Mouse (Mus musculus) megakaryocyte, embryonic 14.5 days (primary cell): Measurements from ENCODE around the gene Gm42421. TPM values are rescaled to one million over a fixed set of nuclear protein-coding genes. Genes with fewer than 3 reads are reported as not detected.

ENCODE experiments used
- H3K27me3 ChIP-seq: replicated peaks from 2 replicates; pipeline ENCODE3; 2012; ENCODE audit warnings: inconsistent platforms
- H3K36me3 ChIP-seq: replicated peaks from 2 replicates; pipeline ENCODE3; 2012; ENCODE audit warnings: low read length, inconsistent platforms, mixed read lengths
- H3K4me1 ChIP-seq: 2 replicates; pipeline ENCODE4 v1.6.1; 2012; ENCODE audit warnings: inconsistent platforms
- H3K4me3 ChIP-seq: replicated peaks from 2 replicates; pipeline ENCODE3; 2012; ENCODE audit warnings: moderate library complexity, mild to moderate bottlenecking, inconsistent platforms
- H3K9me3 ChIP-seq: 2 replicates; pipeline ENCODE4 v1.6.1; 2012; ENCODE audit warnings: inconsistent platforms
- FLI1 ChIP-seq: IDR thresholded peaks from 2 replicates; pipeline ENCODE4 v1.6.1; 2012; ENCODE audit warnings: low read length, inconsistent platforms, mixed read lengths
- GATA1 ChIP-seq: IDR thresholded peaks from 3 replicates; pipeline ENCODE4 v1.6.1; 2012; ENCODE audit warnings: mixed read lengths, low read length, inconsistent platforms, borderline replicate concordance
- polyA plus RNA-seq: library from polyadenylated mRNA; stranded (reverse); fragments of >175 nt; gene quantifications from 2 replicates; pipeline ENCODE4 v1.2.3, GENCODE M21; 2012; ENCODE audit warnings: low replicate concordance; ENCODE audit not compliant: insufficient read depth

Gm42421 gene
- polyA plus RNA-seq, 1 experiment, result not detected

DNA sequence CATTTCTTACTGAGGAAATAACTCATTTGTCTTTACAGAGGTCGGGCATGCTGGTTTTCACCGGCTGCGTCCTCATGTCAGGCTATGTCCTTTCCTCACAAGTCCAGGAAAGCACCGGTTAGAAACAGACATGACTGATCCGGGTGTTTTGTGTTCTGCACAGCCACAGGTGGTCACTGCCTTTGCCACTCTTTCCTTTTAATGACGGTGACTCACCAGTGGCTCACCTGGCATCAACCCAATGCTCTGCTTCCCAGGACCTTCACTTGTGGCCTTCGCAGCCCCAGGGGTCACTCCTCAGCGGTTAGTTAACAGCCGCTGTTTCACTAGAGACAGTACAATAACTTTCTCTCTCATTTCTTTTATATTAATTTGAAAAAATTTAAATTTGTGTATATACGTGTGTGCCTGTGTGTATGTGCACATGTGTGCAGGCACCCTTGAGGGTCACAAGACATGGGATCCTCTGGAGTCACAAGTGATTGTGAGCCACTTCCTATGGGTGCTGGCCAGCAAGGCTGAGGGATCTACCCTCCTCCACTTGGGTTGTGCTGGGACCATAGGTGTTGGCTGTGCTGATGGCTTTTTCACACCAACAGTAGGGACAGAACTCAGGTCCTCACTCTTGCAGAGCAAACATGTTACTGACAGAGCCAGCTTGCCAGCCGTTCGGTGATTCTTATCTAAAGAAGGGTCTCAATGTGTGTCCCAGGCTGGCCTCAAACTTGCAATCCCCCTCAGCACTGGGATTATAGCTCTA lies 37.8 kb downstream of the Gm42421 start:
- TF ChIP-seq GATA1, result no peak
- no peak for TF ChIP-seq FLI1
- Histone ChIP-seq H3K27me3 (peaks cover 11% of the 10 kb centered on the region), H3K36me3 (no peaks in the 10 kb centered on the region), H3K4me1 (no peaks in the 10 kb centered on the region), H3K9me3 (no peaks in the 10 kb centered on the region), H3K4me3 (no peak overlapping the region)

DNA sequence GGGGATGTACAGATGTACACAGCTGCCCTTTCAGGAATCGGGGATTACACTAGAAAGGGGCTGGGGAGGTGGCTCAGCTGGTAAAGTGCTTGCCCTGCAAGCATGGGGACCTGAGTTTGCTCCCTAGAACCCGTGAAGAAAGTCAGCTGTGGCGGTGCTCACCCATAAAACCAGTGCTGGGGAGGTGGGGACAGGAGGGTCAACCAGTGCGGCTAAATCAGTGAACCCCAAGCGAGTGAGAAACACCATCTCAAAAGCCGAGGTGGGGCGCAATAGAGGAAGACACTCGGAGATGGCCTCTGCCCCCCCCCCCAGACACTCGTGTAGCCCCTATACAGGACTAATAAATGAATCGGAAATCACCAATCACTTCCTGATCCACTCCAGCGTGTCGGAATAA lies 38.7 kb downstream of the Gm42421 start:
- no peak overlapping the region for H3K4me3 ChIP-seq
- H3K4me1 ChIP-seq, result no peaks in the 10 kb centered on the region
- peaks cover 11% of the 10 kb centered on the region for H3K27me3 ChIP-seq
- H3K9me3 ChIP-seq, result no peaks in the 10 kb centered on the region
- no peaks in the 10 kb centered on the region for H3K36me3 ChIP-seq
- TF ChIP-seq GATA1 (no peak), FLI1 (no peak)

DNA sequence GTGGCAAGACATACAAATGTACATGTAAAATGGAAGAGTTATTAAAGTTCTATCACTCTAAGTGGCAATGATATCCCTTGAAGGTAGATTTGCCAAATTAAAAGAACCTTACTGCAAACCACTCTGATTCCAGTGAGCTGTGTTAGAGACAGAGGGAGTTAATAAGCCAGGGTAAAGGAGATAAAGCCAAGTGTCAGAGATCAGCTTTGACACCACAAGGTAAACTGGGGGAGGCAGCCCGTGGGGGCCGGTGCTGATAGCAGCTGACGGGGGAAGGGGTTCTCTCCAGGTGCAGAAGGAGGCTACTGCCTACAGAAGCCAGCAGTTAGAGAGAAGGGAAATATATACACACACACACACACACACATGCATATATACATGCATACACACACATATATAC lies 44.7 kb downstream of the Gm42421 start:
- Histone ChIP-seq H3K4me1 (peaks cover 29% of the 10 kb centered on the region), H3K9me3 (no peaks in the 10 kb centered on the region), H3K36me3 (no peaks in the 10 kb centered on the region), H3K27me3 (peaks cover 10% of the 10 kb centered on the region), H3K4me3 (no peak overlapping the region)
- TF ChIP-seq GATA1 (no peak), FLI1 (no peak)

DNA sequence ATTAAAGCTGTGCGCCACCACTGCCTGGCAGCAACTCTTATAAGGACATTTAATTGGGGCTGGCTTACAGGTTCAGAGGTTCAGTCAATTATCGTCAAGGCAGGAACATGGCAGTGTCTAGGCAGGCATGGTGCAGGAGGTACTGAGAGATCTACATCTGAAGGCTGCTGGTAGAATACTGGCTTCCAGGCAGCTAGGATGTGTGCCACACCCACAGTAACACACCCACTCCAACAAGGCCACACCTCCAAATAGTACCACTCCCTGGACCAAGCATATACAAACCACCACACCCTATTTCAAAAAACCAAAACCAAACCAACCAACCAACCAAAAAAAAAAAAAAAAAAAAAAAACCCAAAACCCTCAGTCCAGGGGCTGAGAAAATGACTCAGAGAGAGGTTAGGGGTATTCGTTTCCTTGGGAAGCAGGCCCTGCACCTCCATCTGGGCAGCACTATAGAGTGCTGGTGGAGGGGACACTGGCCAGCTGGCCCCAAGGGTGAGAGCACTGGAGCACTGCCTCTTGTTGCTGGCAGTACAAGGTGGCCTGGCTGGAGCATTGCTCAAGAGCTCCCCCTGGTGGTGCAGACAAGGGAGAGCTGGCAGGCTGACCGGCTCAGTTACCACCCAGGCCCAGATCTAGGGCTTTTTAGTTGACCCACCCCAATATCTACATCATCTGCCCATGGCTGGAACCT lies 47.1 kb downstream of the Gm42421 start:
- no peak for TF ChIP-seq GATA1
- no peak for TF ChIP-seq FLI1
- no peaks in the 10 kb centered on the region for H3K36me3 ChIP-seq
- H3K9me3 ChIP-seq, result no peaks in the 10 kb centered on the region
- peaks cover 32% of the 10 kb centered on the region for H3K4me1 ChIP-seq
- H3K27me3 ChIP-seq, result peaks cover 13% of the 10 kb centered on the region
- H3K4me3 ChIP-seq, result peak overlapping the region; percentile 47

DNA sequence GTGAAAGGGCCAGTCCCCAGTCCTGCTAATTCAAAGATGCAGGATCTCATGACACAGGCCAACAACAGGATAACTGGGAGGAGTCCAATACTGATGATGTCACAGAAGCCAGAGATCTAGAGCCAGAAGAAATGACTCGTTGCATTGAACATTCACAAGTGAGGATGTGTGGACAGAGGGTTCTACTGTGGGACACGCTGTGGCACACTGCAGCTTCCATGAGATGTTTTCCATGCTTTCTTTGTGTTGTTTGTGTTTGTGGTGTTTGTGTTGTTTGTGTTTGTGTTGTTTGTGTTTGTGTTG lies 47.6 kb downstream of the Gm42421 start:
- Histone ChIP-seq H3K9me3 (no peaks in the 10 kb centered on the region), H3K36me3 (no peaks in the 10 kb centered on the region), H3K27me3 (peaks cover 14% of the 10 kb centered on the region), H3K4me3 (peak overlapping the region; percentile 5), H3K4me1 (peaks cover 33% of the 10 kb centered on the region)
- TF ChIP-seq FLI1 (no peak), GATA1 (no peak)

- Histone ChIP-seq H3K9me3 (no peaks in the 10 kb centered on the region), H3K27me3 (peaks cover 14% of the 10 kb centered on the region), H3K4me3 (no peak overlapping the region), H3K4me1 (peaks cover 33% of the 10 kb centered on the region), H3K36me3 (no peaks in the 10 kb centered on the region)
- TF ChIP-seq FLI1 (no peak), GATA1 (no peak)
These were observed 48.3 kb downstream of the Gm42421 start for GRCm38 (mm10) chr5:143976232-143976631.

DNA sequence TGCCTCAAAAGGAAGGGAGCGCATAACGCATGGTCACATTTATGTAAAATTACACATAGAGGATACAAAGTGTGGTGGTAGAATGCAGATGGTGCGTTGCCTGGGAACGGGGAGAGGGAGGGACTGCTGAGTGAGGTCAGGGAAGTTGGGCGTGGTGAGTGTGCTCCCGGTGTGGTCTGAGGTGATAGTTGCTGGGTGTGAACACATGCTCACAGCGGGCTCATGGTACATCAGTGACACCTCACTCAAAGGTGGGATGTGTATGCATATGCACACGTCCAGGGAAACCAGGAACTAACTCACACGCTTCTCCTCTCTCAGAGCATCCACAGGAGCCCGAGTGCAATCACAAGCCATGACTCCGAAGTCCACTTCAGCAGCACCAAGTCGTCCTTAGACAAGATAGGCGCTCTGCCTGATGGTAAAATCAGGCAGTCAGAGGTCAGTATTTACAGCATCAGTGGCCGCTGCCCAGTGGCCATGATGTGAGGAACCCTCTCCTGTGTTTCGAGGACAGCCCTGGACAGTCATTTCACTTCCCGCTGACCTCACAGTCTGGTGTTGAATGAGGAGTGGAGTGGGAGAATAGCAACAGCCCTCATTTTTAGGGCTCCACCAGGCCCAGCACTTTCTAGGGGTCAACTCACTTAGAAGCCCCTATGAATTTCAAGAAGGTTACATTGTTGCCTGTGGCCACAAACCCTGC lies 48.9 kb downstream of the Gm42421 start:
- peaks cover 33% of the 10 kb centered on the region for H3K4me1 ChIP-seq

DNA sequence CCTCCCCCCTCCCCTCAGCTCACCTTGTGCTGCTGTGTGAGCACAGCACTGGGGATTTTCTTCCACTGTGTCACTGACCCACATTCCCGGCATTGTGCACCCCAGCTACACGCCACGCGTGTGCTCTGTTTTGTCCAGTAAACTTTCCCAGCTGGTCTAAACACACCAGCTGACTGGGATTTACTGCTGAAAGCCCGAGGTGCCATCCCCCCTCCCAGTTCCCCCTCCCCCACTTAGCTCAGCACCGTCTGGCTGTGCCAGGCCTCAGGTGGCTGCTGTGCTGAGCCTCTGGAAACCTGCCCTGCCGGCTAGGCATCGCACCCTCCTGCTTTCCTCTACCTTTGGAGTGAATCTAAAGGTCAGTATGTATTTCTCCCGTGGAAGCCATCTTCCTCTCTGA lies 52.9 kb downstream of the Gm42421 start:
- no peak overlapping the region for H3K4me3 ChIP-seq

More for the DNA sequence above, 48.9 kb downstream of the Gm42421 start:
- H3K9me3 ChIP-seq, result no peaks in the 10 kb centered on the region
- H3K27me3 ChIP-seq, result peaks cover 14% of the 10 kb centered on the region
- peak overlapping the region; percentile 16 for H3K4me3 ChIP-seq
- TF ChIP-seq GATA1 (no peak), FLI1 (no peak)
- peaks cover 3% of the 10 kb centered on the region for H3K36me3 ChIP-seq

GRCm38 (mm10) chr5:143982361-143982760 lies 54.4 kb downstream of the Gm42421 start:
- Histone ChIP-seq H3K4me1 (peaks cover 5% of the 10 kb centered on the region), H3K9me3 (no peaks in the 10 kb centered on the region), H3K4me3 (no peak overlapping the region), H3K36me3 (peaks cover 49% of the 10 kb centered on the region), H3K27me3 (peaks cover 5% of the 10 kb centered on the region)
- TF ChIP-seq FLI1 (no peak), GATA1 (no peak)

More for the DNA sequence above, 52.9 kb downstream of the Gm42421 start:
- no peaks in the 10 kb centered on the region for H3K9me3 ChIP-seq
- H3K27me3 ChIP-seq, result peaks cover 14% of the 10 kb centered on the region
- TF ChIP-seq FLI1 (no peak), GATA1 (no peak)
- peaks cover 13% of the 10 kb centered on the region for H3K4me1 ChIP-seq
- H3K36me3 ChIP-seq, result peaks cover 34% of the 10 kb centered on the region

DNA sequence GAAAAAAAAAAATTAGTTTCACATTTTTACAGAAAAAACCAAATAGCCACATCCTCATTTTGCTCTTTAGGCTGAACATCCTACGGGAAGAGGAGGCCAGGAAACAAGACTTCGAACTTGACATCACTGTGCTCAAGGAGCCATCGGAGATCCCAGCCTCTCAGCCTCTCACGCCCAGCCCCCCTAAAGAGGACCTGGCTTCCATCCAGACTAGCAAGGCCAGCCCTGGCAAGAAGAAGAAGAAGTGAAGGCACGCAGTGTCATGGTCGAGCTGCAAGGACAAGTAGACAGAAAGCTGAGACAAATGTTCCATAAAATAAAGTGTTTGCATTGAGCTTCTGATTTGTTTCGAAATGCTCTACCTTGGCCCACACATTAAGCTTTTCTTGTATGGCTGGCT lies 57.4 kb downstream of the Gm42421 start:
- Histone ChIP-seq H3K4me1 (no peaks in the 10 kb centered on the region; the same call in 1 of the 2 replicates), H3K36me3 (peaks cover 79% of the 10 kb centered on the region), H3K9me3 (no peaks in the 10 kb centered on the region), H3K27me3 (no peaks in the 10 kb centered on the region), H3K4me3 (no peak overlapping the region)
- TF ChIP-seq FLI1, result no peak
- TF ChIP-seq GATA1, result no peak

Other genes with a start within 250 kb of the Gm42421 start
- gene Usp42, start 195.9 kb upstream of the Gm42421 start, polyA plus RNA-seq, result 3.0 and 8.2 TPM in 2 replicates
- 12.5 and 17.8 TPM in 2 replicates for gene Eif2ak1, start 110.4 kb upstream of the Gm42421 start, polyA plus RNA-seq
- gene Ankrd61, start 30.5 kb upstream of the Gm42421 start, polyA plus RNA-seq, result not detected in 2 replicates
- gene Aimp2, start 18.3 kb upstream of the Gm42421 start, polyA plus RNA-seq, result 23.9 and 30.8 TPM in 2 replicates
- 0.35 and 1.1 TPM in 2 replicates for gene Pms2, start 18.2 kb upstream of the Gm42421 start, polyA plus RNA-seq
- gene Rsph10b, start 4.9 kb downstream of the Gm42421 start, polyA plus RNA-seq, result not detected in 2 replicates
- 17.2 and 33.1 TPM in 2 replicates for gene Ccz1, start 86.7 kb downstream of the Gm42421 start, polyA plus RNA-seq
- not detected in 2 replicates for gene Ocm, start 98.5 kb downstream of the Gm42421 start, polyA plus RNA-seq
- 2.0 and 2.8 TPM in 2 replicates for gene Lmtk2, start 172.3 kb downstream of the Gm42421 start, polyA plus RNA-seq